Mouse (Mus musculus) lung, postnatal 0 days (tissue): Measurements from ENCODE around the gene Rbm44.

ENCODE experiments used
- CTCF ChIP-seq: IDR thresholded peaks from 2 replicates; pipeline ENCODE4 v1.5.1; 2016; ENCODE audit warnings: antibody characterized with exemption, mild to moderate bottlenecking
- EP300 ChIP-seq: IDR thresholded peaks from 2 replicates; pipeline ENCODE4 v1.6.1; 2016; ENCODE audit warnings: antibody characterized with exemption, mild to moderate bottlenecking, control low read depth

- TF ChIP-seq CTCF (no peak), EP300 (no peak)
Measured at GRCm38 (mm10) chr1:91219641-91220321, 74.9 kb downstream of the Rbm44 start.
